26 mouse cellular contexts compared by ENCODE assay signal in genomic region chr9:22453501-22453924, GRCm38 (mm10). TPM values are rescaled to one million over a fixed set of nuclear protein-coding genes. Genes with fewer than 3 reads are reported as not detected.
DNase-seq lines count a peak whose midpoint lies in the region; ATAC-seq and TF ChIP-seq lines count a peak whose summit lies in the region.
"Had no signal": no experiment of that assay in that cellular context is flagged by ENCODE, and none has a peak within 500 bp of the region (broad histone marks: within the 10 kb centered on the region; RNA-seq: fewer than 3 reads in every experiment).

No protein-coding gene starts in this region.

- H3K27ac ChIP-seq in embryonic facial prominence, embryonic 14.5 days (replicated peaks; ENCODE audit: low read depth, low read length): no peak overlapping the region
- no peak overlapping the region for H3K27ac ChIP-seq in embryonic facial prominence, embryonic 10.5 days (replicated peaks)
- H3K27ac ChIP-seq in liver, embryonic 16.5 days (ENCODE audit: low read length): peak overlapping the region; percentile 58
- no peak overlapping the region for H3K27ac ChIP-seq in stomach, postnatal 0 days (replicated peaks)
- no peak overlapping the region for H3K27ac ChIP-seq in kidney, adult 2 months (ENCODE audit: insufficient read depth, low read depth, low read length)
- H3K27ac ChIP-seq: limb, embryonic 13.5 days; lung, embryonic 15.5 days had no signal

- no peaks in the 10 kb centered on the region for H3K27me3 ChIP-seq in embryonic facial prominence, embryonic 14.5 days (replicated peaks; ENCODE audit: control insufficient read depth, insufficient read depth, low read length)
- no peaks in the 10 kb centered on the region for H3K27me3 ChIP-seq in embryonic facial prominence, embryonic 10.5 days (replicated peaks; ENCODE audit: low read depth, poor library complexity, severe bottlenecking)
- H3K27me3 ChIP-seq in liver, embryonic 16.5 days (ENCODE audit: control insufficient read depth, insufficient read depth, low read depth, low read length): no peaks in the 10 kb centered on the region
- H3K27me3 ChIP-seq in stomach, postnatal 0 days (ENCODE audit: control insufficient read depth, insufficient read depth, low read length): no peaks in the 10 kb centered on the region
- no peaks in the 10 kb centered on the region for H3K27me3 ChIP-seq in kidney, adult 2 months (replicated peaks; ENCODE audit: control insufficient read depth, insufficient read depth, low read length)
- H3K27me3 ChIP-seq: limb, embryonic 13.5 days; lung, embryonic 15.5 days had no signal

- no peak overlapping the region for H3K4me3 ChIP-seq in embryonic facial prominence, embryonic 14.5 days (ENCODE audit: low read depth, low read length)
- no peak overlapping the region for H3K4me3 ChIP-seq in embryonic facial prominence, embryonic 10.5 days
- no peak overlapping the region for H3K4me3 ChIP-seq in liver, embryonic 16.5 days (ENCODE audit: low read depth, low read length)
- no peak overlapping the region for H3K4me3 ChIP-seq in stomach, postnatal 0 days (ENCODE audit: low read depth, low read length)
- no peak overlapping the region for H3K4me3 ChIP-seq in kidney, adult 2 months (ENCODE audit: insufficient read depth, low read depth, low read length)
- H3K4me3 ChIP-seq: limb, embryonic 13.5 days; lung, embryonic 15.5 days; myocyte had no signal

- H3K36me3 ChIP-seq in embryonic facial prominence, embryonic 14.5 days (ENCODE audit: control insufficient read depth, insufficient read depth, low read length): peaks cover 92% of the 10 kb centered on the region
- H3K36me3 ChIP-seq in embryonic facial prominence, embryonic 10.5 days (replicated peaks): peaks cover 97% of the 10 kb centered on the region
- H3K36me3 ChIP-seq in liver, embryonic 16.5 days (ENCODE audit: control insufficient read depth, insufficient read depth): peaks cover 33% of the 10 kb centered on the region
- peaks cover 36% of the 10 kb centered on the region for H3K36me3 ChIP-seq in stomach, postnatal 0 days (ENCODE audit: control insufficient read depth, insufficient read depth, low read length)
- H3K36me3 ChIP-seq in kidney, adult 2 months (ENCODE audit: control insufficient read depth, insufficient read depth, low read length): peaks cover 3% of the 10 kb centered on the region

- H3K4me2 ChIP-seq in embryonic facial prominence, embryonic 14.5 days (ENCODE audit: low read depth, low read length): no peak overlapping the region
- H3K4me2 ChIP-seq in liver, embryonic 16.5 days (ENCODE audit: low read depth, low read length): peak overlapping the region; percentile 24
- no peak overlapping the region for H3K4me2 ChIP-seq in stomach, postnatal 0 days (replicated peaks; ENCODE audit: low read depth)
- H3K4me2 ChIP-seq: limb, embryonic 13.5 days; lung, embryonic 15.5 days had no signal

- no peak for TF ChIP-seq CTCF in stomach, postnatal 0 days (IDR thresholded peaks at IDR 0.05; ENCODE audit: low read depth)
- no peak for TF ChIP-seq CTCF in kidney, adult 2 months (conservative IDR thresholded peaks at IDR 0.05; ENCODE audit: insufficient read depth, insufficient read length, low read depth, low read length)

- no peaks in the 10 kb centered on the region for H3K4me1 ChIP-seq in embryonic facial prominence, embryonic 14.5 days (ENCODE audit: control insufficient read depth, insufficient read depth, low read length)
- H3K4me1 ChIP-seq in embryonic facial prominence, embryonic 10.5 days: no peaks in the 10 kb centered on the region
- peaks cover 11% of the 10 kb centered on the region for H3K4me1 ChIP-seq in liver, embryonic 16.5 days (ENCODE audit: control insufficient read depth, low read depth, low read length)
- H3K4me1 ChIP-seq in stomach, postnatal 0 days (replicated peaks; ENCODE audit: control insufficient read depth, insufficient read depth): no peaks in the 10 kb centered on the region
- no peaks in the 10 kb centered on the region for H3K4me1 ChIP-seq in kidney, adult 2 months (ENCODE audit: control insufficient read depth, insufficient read depth, low read length)
- H3K4me1 ChIP-seq: limb, embryonic 13.5 days; lung, embryonic 15.5 days had no signal

- TF ChIP-seq POLR2A in kidney, adult 2 months (IDR thresholded peaks at IDR 0.05; ENCODE audit: low read depth, low read length): no peak

- WGBS in embryonic facial prominence, embryonic 14.5 days: 91% methylated on average over 10 of the region's 10 CpGs
- 94% methylated on average over 10 of the region's 10 CpGs for WGBS in embryonic facial prominence, embryonic 10.5 days
- WGBS in liver, embryonic 16.5 days (ENCODE audit: insufficient replicate concordance): 30% methylated on average over 10 of the region's 10 CpGs
- 70% methylated on average over 10 of the region's 10 CpGs for WGBS in stomach, postnatal 0 days
- 93% methylated on average over 10 of the region's 10 CpGs for WGBS in kidney, adult 2 months

- peak; percentile 79; the same call in 1 of the 2 replicates for ATAC-seq in embryonic facial prominence, embryonic 14.5 days (ENCODE audit: low read depth)
- ATAC-seq in hematopoietic stem cell, adult 5-6 weeks (replicated peaks in 1 of 2; ENCODE audit: insufficient read depth in 1 of 2, low FRiP score in 2 of 2, low TSS enrichment in 1 of 2, low read depth in 1 of 2, poor library complexity in 2 of 2, severe bottlenecking in 2 of 2): peak; percentile 20 to 63; a peak in 3 of 4 replicates
- ATAC-seq in liver, embryonic 16.5 days (ENCODE audit: low read depth): peak; percentile 92
- ATAC-seq in stomach, postnatal 0 days (ENCODE audit: low FRiP score, low TSS enrichment): peak; percentile 64
- no peak for ATAC-seq in monocyte, adult 5-6 weeks (replicated peaks; ENCODE audit: insufficient number of reproducible peaks, low FRiP score, low TSS enrichment, poor library complexity, severe bottlenecking)
- ATAC-seq: forebrain, embryonic 16.5 days had no signal

- no peak for TF ChIP-seq EP300 in stomach, postnatal 0 days (optimal IDR thresholded peaks at IDR 0.05)

- H3K9ac ChIP-seq in embryonic facial prominence, embryonic 14.5 days (ENCODE audit: low read depth, low read length): no peak overlapping the region
- no peak overlapping the region for H3K9ac ChIP-seq in liver, embryonic 16.5 days (ENCODE audit: low read depth, low read length)
- H3K9ac ChIP-seq in stomach, postnatal 0 days (ENCODE audit: low read length): no peak overlapping the region
- H3K9ac ChIP-seq: limb, embryonic 13.5 days; lung, embryonic 15.5 days had no signal

- no peaks in the 10 kb centered on the region for H3K9me3 ChIP-seq in embryonic facial prominence, embryonic 14.5 days (ENCODE audit: control insufficient read depth, low read length)
- H3K9me3 ChIP-seq in embryonic facial prominence, embryonic 10.5 days: no peaks in the 10 kb centered on the region
- H3K9me3 ChIP-seq in liver, embryonic 16.5 days (replicated peaks; ENCODE audit: control insufficient read depth, low read length): no peaks in the 10 kb centered on the region
- H3K9me3 ChIP-seq in stomach, postnatal 0 days (ENCODE audit: control insufficient read depth, low read length): no peaks in the 10 kb centered on the region
- H3K9me3 ChIP-seq: limb, embryonic 13.5 days; lung, embryonic 15.5 days had no signal

- DNase-seq in embryonic facial prominence, embryonic 14.5 days (ENCODE audit: low spot score): peak; percentile 20
- DNase-seq in embryonic facial prominence, embryonic 10.5 days (ENCODE audit: low spot score): no peak
- no peak for DNase-seq in stomach, postnatal 0 days (ENCODE audit: low spot score)
- no peak for DNase-seq in left cerebral cortex, adult 18-20 months (ENCODE audit: low spot score in 2 of 2)
- DNase-seq in kidney, adult 2 months: no peak
- DNase-seq: adrenal gland, postnatal 14 days; cerebellum, adult 18-20 months; cerebellum, postnatal 25 days; gastrocnemius, postnatal 36 days; kidney, adult 9 months; kidney, postnatal 36 days; layer of hippocampus, adult 9-11 months; midbrain, embryonic 14.5 days; spleen, adult 18-20 months; thymus, postnatal 25 days had no signal

RNA-seq across cellular contexts. Expression of gene Gm17545, which starts 0.6 kb away (rescaled TPM):
- polyA plus RNA-seq in embryonic facial prominence, embryonic 14.5 days (2014; fragmentation: Nextera tagmentation; extraction: Ambion mirVana): not detected in 2 replicates
- polyA plus RNA-seq in embryonic facial prominence, embryonic 10.5 days (2016; fragmentation: Nextera tagmentation; extraction: Ambion mirVana): not detected in 2 replicates
- total RNA-seq in hematopoietic stem cell, adult 5-6 weeks (2017): not detected in 2 replicates
- not detected in 2 replicates for polyA plus RNA-seq in liver, embryonic 16.5 days (2015; fragmentation: Nextera tagmentation; extraction: Ambion mirVana)
- not detected in 2 replicates for polyA plus RNA-seq in stomach, postnatal 0 days (2015; fragmentation: Nextera tagmentation; extraction: Ambion mirVana)
- not detected for total RNA-seq in left cerebral cortex, adult 18-20 months (2021)
- not detected in 2 replicates for polyA plus RNA-seq in kidney, adult 2 months (2012; rRNA removed)
- total RNA-seq in monocyte, adult 5-6 weeks (2017): not detected in 3 replicates
- total RNA-seq: adrenal gland, postnatal 14 days; gastrocnemius, postnatal 36 days; left cerebral cortex, postnatal 10 days had no signal
- polyA plus RNA-seq: forebrain, embryonic 16.5 days; heart, embryonic 16.5 days; hindbrain, embryonic 11.5 days; limb, embryonic 13.5 days; lung, embryonic 15.5 days; midbrain, embryonic 14.5 days; myocyte; neural tube, embryonic 14.5 days had no signal

RNA-seq across cellular contexts. Expression of gene Rp9, which starts 16.0 kb away (rescaled TPM):
- polyA plus RNA-seq in embryonic facial prominence, embryonic 14.5 days (2014; fragmentation: Nextera tagmentation; extraction: Ambion mirVana): 60.7 and 61.5 TPM in 2 replicates
- polyA plus RNA-seq in embryonic facial prominence, embryonic 10.5 days (2016; fragmentation: Nextera tagmentation; extraction: Ambion mirVana): 46.9 and 51.0 TPM in 2 replicates
- total RNA-seq in hematopoietic stem cell, adult 5-6 weeks (2017): 173 and 179 TPM in 2 replicates
- polyA plus RNA-seq in liver, embryonic 16.5 days (2015; fragmentation: Nextera tagmentation; extraction: Ambion mirVana): 25.1 and 25.3 TPM in 2 replicates
- polyA plus RNA-seq in stomach, postnatal 0 days (2015; fragmentation: Nextera tagmentation; extraction: Ambion mirVana): 62.1 and 65.0 TPM in 2 replicates
- total RNA-seq in left cerebral cortex, adult 18-20 months (2021): 10 to 100 TPM; 42.4 to 45.4 TPM
- 56.9 and 61.8 TPM in 2 replicates for polyA plus RNA-seq in kidney, adult 2 months (2012; rRNA removed)
- total RNA-seq in monocyte, adult 5-6 weeks (2017): 99.7 to 169 TPM (median 157 TPM) in 3 replicates

RNA-seq across cellular contexts. Expression of gene Bbs9, which starts 22.0 kb away (rescaled TPM):
- polyA plus RNA-seq in embryonic facial prominence, embryonic 14.5 days (2014; fragmentation: Nextera tagmentation; extraction: Ambion mirVana): 13.2 and 13.4 TPM in 2 replicates
- polyA plus RNA-seq in embryonic facial prominence, embryonic 10.5 days (2016; fragmentation: Nextera tagmentation; extraction: Ambion mirVana): 11.9 and 12.9 TPM in 2 replicates
- 19.8 and 41.6 TPM in 2 replicates for total RNA-seq in hematopoietic stem cell, adult 5-6 weeks (2017)
- 2.5 and 3.1 TPM in 2 replicates for polyA plus RNA-seq in liver, embryonic 16.5 days (2015; fragmentation: Nextera tagmentation; extraction: Ambion mirVana)
- 4.0 and 5.8 TPM in 2 replicates for polyA plus RNA-seq in stomach, postnatal 0 days (2015; fragmentation: Nextera tagmentation; extraction: Ambion mirVana)
- total RNA-seq in left cerebral cortex, adult 18-20 months (2021): 10 to 100 TPM; 41.9 to 42.0 TPM
- polyA plus RNA-seq in kidney, adult 2 months (2012; rRNA removed): 12.7 and 14.1 TPM in 2 replicates
- total RNA-seq in monocyte, adult 5-6 weeks (2017): 8.6 to 16.6 TPM (median 15.6 TPM) in 3 replicates

RNA-seq across cellular contexts. Expression of gene 9530077C05Rik, which starts 42.2 kb away (rescaled TPM):
- polyA plus RNA-seq in embryonic facial prominence, embryonic 14.5 days (2014; fragmentation: Nextera tagmentation; extraction: Ambion mirVana): 4.9 and 5.1 TPM in 2 replicates
- 6.2 and 6.8 TPM in 2 replicates for polyA plus RNA-seq in embryonic facial prominence, embryonic 10.5 days (2016; fragmentation: Nextera tagmentation; extraction: Ambion mirVana)
- total RNA-seq in hematopoietic stem cell, adult 5-6 weeks (2017): 3.8 and 8.7 TPM in 2 replicates
- polyA plus RNA-seq in liver, embryonic 16.5 days (2015; fragmentation: Nextera tagmentation; extraction: Ambion mirVana): 1.2 and 1.3 TPM in 2 replicates
- polyA plus RNA-seq in stomach, postnatal 0 days (2015; fragmentation: Nextera tagmentation; extraction: Ambion mirVana): 2.2 and 2.8 TPM in 2 replicates
- 1 to 10 TPM; 7.4 to 9.8 TPM for total RNA-seq in left cerebral cortex, adult 18-20 months (2021)
- polyA plus RNA-seq in kidney, adult 2 months (2012; rRNA removed): 1.0 and 1.1 TPM in 2 replicates
- total RNA-seq in monocyte, adult 5-6 weeks (2017): 0.97 TPM in 1 of 3 replicates, not detected in the others
